In the genomic region with DNA sequence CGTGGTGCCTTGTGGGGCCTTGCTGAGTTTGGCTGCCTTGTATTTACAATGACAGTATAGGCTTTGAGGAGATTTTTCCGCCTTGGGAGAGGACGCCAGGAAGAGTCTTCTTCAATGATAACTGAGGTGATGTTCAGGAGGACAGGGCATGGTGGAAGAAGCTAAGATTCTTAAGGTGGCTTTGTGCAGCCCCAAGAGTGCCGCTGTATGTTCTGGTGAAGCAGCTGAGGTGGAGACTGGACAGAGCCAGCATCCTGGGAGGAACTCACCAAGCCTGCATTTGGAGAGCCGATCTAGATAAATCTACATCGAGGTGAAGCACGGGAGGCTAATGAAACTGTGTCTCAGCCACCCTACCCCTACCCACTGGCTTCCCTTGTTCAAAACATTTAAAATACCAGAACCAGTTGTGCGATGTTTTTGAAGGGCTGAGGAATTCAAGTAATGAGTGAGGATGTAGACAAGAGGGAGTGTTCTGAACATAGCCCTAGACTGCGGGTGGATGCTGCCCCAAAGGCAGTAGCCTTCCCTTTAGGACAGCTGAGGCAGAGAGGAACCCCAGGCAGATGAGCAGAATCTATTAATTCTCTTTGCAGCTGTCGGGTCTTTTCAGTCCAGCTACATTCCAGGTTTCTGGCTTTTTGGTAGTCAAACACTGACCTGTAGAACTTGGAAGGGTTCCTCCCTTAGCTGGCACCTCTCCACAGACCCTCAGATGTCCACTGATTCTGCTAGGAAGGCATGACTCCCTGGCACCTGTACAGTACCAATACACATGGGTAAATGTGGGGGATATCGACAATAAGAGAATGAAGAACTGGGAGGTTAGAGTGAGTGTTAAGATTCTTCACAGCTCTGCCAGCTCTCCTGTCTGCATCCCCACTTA, we compare ENCODE assay signal across 8 mouse cellular contexts. TPM values are rescaled to one million over a fixed set of nuclear protein-coding genes. Genes with fewer than 3 reads are reported as not detected.
DNase-seq lines count a peak whose midpoint lies in the region; ATAC-seq and TF ChIP-seq lines count a peak whose summit lies in the region.

No protein-coding gene starts in this region.

- ATAC-seq in lung, embryonic 15.5 days (ENCODE audit: borderline replicate concordance, extremely low read depth, low FRiP score, low TSS enrichment), result no peak
- no peak for ATAC-seq in heart, embryonic 13.5 days (ENCODE audit: extremely low read depth, insufficient number of reproducible peaks, low FRiP score, low TSS enrichment)
- ATAC-seq in liver, embryonic 14.5 days (ENCODE audit: insufficient read depth), result no peak
- no peak for ATAC-seq in inflammation-experienced regulatory T-cells, adult 6 months

- peaks cover 30% of the 10 kb centered on the region for H3K4me1 ChIP-seq in lung, embryonic 15.5 days
- H3K4me1 ChIP-seq in heart, embryonic 13.5 days, result peaks cover 32% of the 10 kb centered on the region
- H3K4me1 ChIP-seq in liver, embryonic 14.5 days (replicated peaks; ENCODE audit: control insufficient read depth in 2 of 2, insufficient read depth in 2 of 2, low read length in 1 of 2), result peaks cover 27 to 35% of the 10 kb centered on the region in 2 experiments

- no peaks in the 10 kb centered on the region for H3K9me3 ChIP-seq in lung, embryonic 15.5 days
- no peaks in the 10 kb centered on the region for H3K9me3 ChIP-seq in heart, embryonic 13.5 days
- H3K9me3 ChIP-seq in liver, embryonic 14.5 days (ENCODE audit: control insufficient read depth, low read length), result no peaks in the 10 kb centered on the region

- TF ChIP-seq CTCF in liver, embryonic 14.5 days (IDR thresholded peaks at IDR 0.05; ENCODE audit: low read depth), result no peak

- WGBS in lung, embryonic 15.5 days, result 35% methylated on average over 11 of the region's 11 CpGs
- WGBS in heart, embryonic 13.5 days, result 42% methylated on average over 11 of the region's 11 CpGs
- 42% methylated on average over 11 of the region's 11 CpGs for WGBS in liver, embryonic 14.5 days (ENCODE audit: insufficient replicate concordance)

- no peak for DNase-seq in lung, postnatal 25 days (ENCODE audit: low spot score)
- peak; percentile 46 for DNase-seq in cerebellum, adult 9-10 months
- no peak for DNase-seq in liver, embryonic 14.5 days (ENCODE audit: low read depth in 3 of 3, low spot score in 3 of 3)
- DNase-seq in urinary bladder, adult 2 months (ENCODE audit: low spot score), result no peak
- DNase-seq in left cerebral cortex, adult 9 months (ENCODE audit: low spot score in 2 of 2), result no peak

- H3K27me3 ChIP-seq in lung, embryonic 15.5 days, result no peaks in the 10 kb centered on the region
- no peaks in the 10 kb centered on the region for H3K27me3 ChIP-seq in heart, embryonic 13.5 days (replicated peaks)
- H3K27me3 ChIP-seq in liver, embryonic 14.5 days (ENCODE audit: control insufficient read depth, insufficient read depth, low read length), result no peaks in the 10 kb centered on the region

- peak overlapping the region; percentile 75 for H3K4me3 ChIP-seq in lung, embryonic 15.5 days
- H3K4me3 ChIP-seq in heart, embryonic 13.5 days, result peak overlapping the region; percentile 92
- peak overlapping the region; percentile 82 to 89 for H3K4me3 ChIP-seq in liver, embryonic 14.5 days (ENCODE audit: insufficient read depth in 1 of 2, low read depth in 2 of 2, low read length in 2 of 2)

- peak overlapping the region; percentile 52 for H3K9ac ChIP-seq in lung, embryonic 15.5 days
- H3K9ac ChIP-seq in heart, embryonic 13.5 days, result peak overlapping the region; percentile 84
- H3K9ac ChIP-seq in liver, embryonic 14.5 days (replicated peaks), result peak overlapping the region; percentile 78

- peaks cover under 1% of the 10 kb centered on the region; the same call in 1 of the 2 replicates for H3K36me3 ChIP-seq in lung, embryonic 15.5 days
- peaks cover 2% of the 10 kb centered on the region; the same call in 1 of the 2 replicates for H3K36me3 ChIP-seq in heart, embryonic 13.5 days
- no peaks in the 10 kb centered on the region for H3K36me3 ChIP-seq in liver, embryonic 14.5 days (replicated peaks; ENCODE audit: control insufficient read depth, insufficient read depth, low read depth)

- peak overlapping the region; percentile 97 for H3K27ac ChIP-seq in lung, embryonic 15.5 days
- peak overlapping the region; percentile 99 for H3K27ac ChIP-seq in heart, embryonic 13.5 days (replicated peaks)
- H3K27ac ChIP-seq in liver, embryonic 14.5 days, result peak overlapping the region; percentile 74

- TF ChIP-seq EP300 in liver, embryonic 14.5 days (IDR thresholded peaks at IDR 0.05; ENCODE audit: low read depth), result no peak

- H3K4me2 ChIP-seq in lung, embryonic 15.5 days, result peak overlapping the region; percentile 67
- H3K4me2 ChIP-seq in heart, embryonic 13.5 days, result peak overlapping the region; percentile 84
- peak overlapping the region; percentile 63 for H3K4me2 ChIP-seq in liver, embryonic 14.5 days (ENCODE audit: low read depth)

RNA-seq across cellular contexts. Expression of a gene that starts 1.2 kb away (rescaled TPM):
- polyA plus RNA-seq in lung, embryonic 15.5 days (2015; fragmentation: Nextera tagmentation; extraction: Ambion mirVana), result 445 and 492 TPM in 2 replicates
- 292 and 318 TPM in 2 replicates for polyA plus RNA-seq in heart, embryonic 13.5 days (2015; fragmentation: Nextera tagmentation; extraction: Ambion mirVana)
- 139 and 165 TPM in 2 replicates for polyA plus RNA-seq in liver, embryonic 14.5 days (2012; rRNA removed)
- 250 and 254 TPM in 2 replicates for polyA plus RNA-seq in liver, embryonic 14.5 days (2014; fragmentation: Nextera tagmentation; extraction: Ambion mirVana)
- polyA plus RNA-seq in urinary bladder, adult 2 months (2012; rRNA removed), result 240 and 294 TPM in 2 replicates
- polyA plus RNA-seq in inflammation-experienced regulatory T-cells, adult 6 months (2017; shearing (Covaris generic)), result 100 to 1,000 TPM; 126 to 295 (median 141) TPM

RNA-seq across cellular contexts. Expression of a gene that starts 41.3 kb away (rescaled TPM):
- 2.7 and 3.0 TPM in 2 replicates for polyA plus RNA-seq in lung, embryonic 15.5 days (2015; fragmentation: Nextera tagmentation; extraction: Ambion mirVana)
- 0.15 and 0.24 TPM in 2 replicates for polyA plus RNA-seq in heart, embryonic 13.5 days (2015; fragmentation: Nextera tagmentation; extraction: Ambion mirVana)
- 0.31 and 0.39 TPM in 2 replicates for polyA plus RNA-seq in liver, embryonic 14.5 days (2012; rRNA removed)
- polyA plus RNA-seq in liver, embryonic 14.5 days (2014; fragmentation: Nextera tagmentation; extraction: Ambion mirVana), result 0.14 and 0.15 TPM in 2 replicates
- 3.9 and 4.3 TPM in 2 replicates for polyA plus RNA-seq in urinary bladder, adult 2 months (2012; rRNA removed)
- polyA plus RNA-seq in inflammation-experienced regulatory T-cells, adult 6 months (2017; shearing (Covaris generic)), result 10 to 100 TPM in 2 of 3 experiments, 1 to 10 TPM in 1; 8.9 to 18.3 (median 18.2) TPM

RNA-seq across cellular contexts. Expression of a gene that starts 51.5 kb away (rescaled TPM):
- polyA plus RNA-seq in lung, embryonic 15.5 days (2015; fragmentation: Nextera tagmentation; extraction: Ambion mirVana), result not detected in 2 replicates
- not detected in 2 replicates for polyA plus RNA-seq in heart, embryonic 13.5 days (2015; fragmentation: Nextera tagmentation; extraction: Ambion mirVana)
- not detected in 2 replicates for polyA plus RNA-seq in liver, embryonic 14.5 days (2012; rRNA removed)
- polyA plus RNA-seq in liver, embryonic 14.5 days (2014; fragmentation: Nextera tagmentation; extraction: Ambion mirVana), result not detected in 2 replicates
- polyA plus RNA-seq in urinary bladder, adult 2 months (2012; rRNA removed), result not detected in 2 replicates
- polyA plus RNA-seq in inflammation-experienced regulatory T-cells, adult 6 months (2017; shearing (Covaris generic)), result not detected
